Mouse (Mus musculus) liver, embryonic 14 days (tissue): ENCODE measurements around the gene Atp8b3. TPM values are rescaled to one million over a fixed set of nuclear protein-coding genes. Genes with fewer than 3 reads are reported as not detected.

Source experiments
- polyA plus RNA-seq: library from polyadenylated mRNA; depleted of rRNA; stranded (reverse); fragments of >200 nt; gene quantifications from 2 replicates; pipeline ENCODE4 v1.2.3, GENCODE M21; 2012; rRNA removed

The Atp8b3 gene
- polyA plus RNA-seq = 0.01 and 0.02 TPM in 2 replicates

GRCm38 (mm10) chr10:80538710-80539394 is at the start of gene Atp8b3:
Gene Atp8b3 (minus strand): TSS chr10:80539124.

DNA sequence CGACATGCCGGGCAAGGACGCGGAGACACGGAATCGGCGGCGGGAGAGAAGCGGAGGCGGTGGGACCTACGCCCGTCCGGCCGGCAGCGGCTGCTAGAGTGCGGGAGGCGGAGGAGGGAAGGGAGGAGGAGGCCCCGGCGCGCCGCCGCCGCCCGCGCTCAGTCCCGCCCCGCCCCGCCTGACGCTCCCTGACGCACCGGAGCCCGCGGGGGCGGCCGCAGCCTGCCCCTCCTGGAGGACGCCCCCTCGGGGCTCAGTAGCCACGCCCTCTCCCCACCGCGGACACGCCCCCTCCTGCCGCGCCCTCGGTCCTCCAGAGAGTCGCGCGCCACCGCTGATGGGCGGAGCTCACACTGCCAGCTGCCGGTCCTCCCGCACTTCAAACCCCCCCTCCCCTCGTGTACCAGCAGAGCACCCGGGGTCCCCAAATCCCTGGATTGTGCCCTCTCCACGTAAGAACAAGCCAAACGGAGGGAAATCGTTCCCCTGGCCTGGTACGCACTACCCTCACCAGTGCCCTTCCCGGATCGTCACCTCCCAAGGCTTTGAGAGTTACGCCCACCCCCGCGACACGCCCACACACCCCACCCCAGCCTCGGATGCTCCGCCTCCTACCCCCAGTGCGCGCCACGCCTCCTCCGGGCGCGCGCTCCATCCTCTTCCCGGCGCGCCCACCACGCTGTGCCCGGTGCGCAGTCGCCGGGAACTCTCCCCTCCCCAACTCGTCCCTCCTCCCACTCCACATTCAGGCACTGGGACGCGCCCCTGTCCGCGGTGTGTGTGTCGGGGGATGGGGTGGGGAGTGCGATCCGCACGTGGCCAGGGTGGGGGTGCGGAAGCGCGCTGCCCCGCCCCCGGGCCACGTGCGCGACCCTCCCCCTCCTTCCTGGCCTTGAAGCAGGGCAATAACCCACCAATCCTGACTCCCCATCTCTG is 38.5 kb upstream of the Atp8b3 start, which contains the start of gene Klf16:
Klf16 (minus strand) TSS at position 127 of the 936 bp plus-strand sequence.

DNA sequence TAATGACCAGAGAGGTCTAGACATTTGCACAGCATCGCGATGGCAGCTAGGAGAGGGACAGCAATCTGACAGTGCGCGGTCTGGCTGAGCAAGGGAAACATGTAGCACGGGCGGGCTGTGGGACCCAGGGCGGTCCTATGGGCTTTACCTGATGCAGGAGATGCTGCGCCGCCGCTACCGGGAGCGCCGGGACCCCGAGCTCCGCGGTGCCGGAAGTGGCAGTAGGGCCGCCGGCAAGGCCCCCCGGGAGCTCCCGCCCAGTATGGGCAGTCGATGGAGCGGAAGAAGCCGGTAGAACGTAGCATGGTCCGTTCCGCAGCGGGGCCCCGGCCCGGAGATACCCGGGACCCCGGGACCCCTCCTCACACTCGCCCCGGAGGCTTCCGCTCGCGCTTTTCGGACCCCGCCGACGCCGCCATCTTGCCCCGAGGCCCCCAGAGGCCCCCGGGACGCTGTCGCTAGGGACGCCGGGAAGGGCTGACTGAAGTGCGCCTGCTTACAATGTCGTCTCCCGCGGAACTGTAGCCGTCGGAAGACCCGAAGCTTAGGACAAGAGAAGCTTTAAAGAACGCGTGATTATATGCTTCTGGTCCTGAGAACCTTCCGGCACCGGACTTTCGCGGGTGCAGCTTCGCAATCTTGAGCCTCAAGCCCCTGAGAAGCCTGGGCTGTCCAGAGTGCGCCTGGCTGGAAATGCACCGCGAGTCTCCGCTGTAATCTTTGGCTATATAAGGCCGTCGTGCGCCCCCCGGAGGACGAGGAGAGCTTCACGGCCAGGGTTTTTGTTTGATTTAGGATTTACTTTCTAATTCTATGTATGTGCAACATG is 22.4 kb upstream of the Atp8b3 start, which contains the start of gene Rexo1:
Rexo1 (minus strand) TSS at position 445 of the 829 bp plus-strand sequence.

DNA sequence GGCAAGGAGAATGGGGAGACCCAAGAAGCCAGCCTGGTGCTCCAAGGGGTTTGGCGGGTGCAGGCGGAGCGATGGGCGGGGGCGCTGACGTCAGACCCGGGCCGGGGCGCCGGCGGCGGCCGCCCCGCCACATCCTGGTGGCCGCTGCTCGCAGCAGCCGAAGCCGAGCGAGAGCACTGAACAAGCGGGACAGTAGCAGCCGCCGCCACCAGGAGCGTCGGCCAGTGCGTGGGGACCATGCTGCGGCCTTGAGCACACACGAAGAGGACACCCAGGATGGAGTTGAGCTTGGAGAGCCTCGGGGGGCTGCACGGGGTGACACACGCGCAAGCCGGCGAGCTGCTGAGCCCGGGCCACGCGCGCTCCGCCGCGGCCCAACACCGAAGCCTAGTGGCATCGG is 44.2 kb downstream of the Atp8b3 start, which contains the start of gene Onecut3:
Onecut3 (plus strand) TSS at position 104 of the 400 bp plus-strand sequence.

Other genes with a start within 250 kb of the Atp8b3 start
- 2,101 and 2,143 TPM in 2 replicates for gene Rps15, start 246.7 kb downstream of the Atp8b3 start, polyA plus RNA-seq
- gene Apc2, start 243.1 kb downstream of the Atp8b3 start, polyA plus RNA-seq = 0.02 and 0.09 TPM in 2 replicates
- 22.5 and 25.2 TPM in 2 replicates for gene 2310011J03Rik, start 218.6 kb downstream of the Atp8b3 start, polyA plus RNA-seq
- 5.6 and 6.8 TPM in 2 replicates for gene Pcsk4, start 209.6 kb downstream of the Atp8b3 start, polyA plus RNA-seq
- 18.7 and 23.4 TPM in 2 replicates for gene Reep6, start 209.2 kb downstream of the Atp8b3 start, polyA plus RNA-seq
- gene Adamtsl5, start 190.7 kb downstream of the Atp8b3 start, polyA plus RNA-seq = 1.6 and 1.7 TPM in 2 replicates
- 0.13 and 0.15 TPM in 2 replicates for gene Plk5, start 182.7 kb downstream of the Atp8b3 start, polyA plus RNA-seq
- gene Mex3d, start 151.5 kb downstream of the Atp8b3 start, polyA plus RNA-seq = 3.0 and 3.5 TPM in 2 replicates
- gene Mbd3, start 139.6 kb downstream of the Atp8b3 start, polyA plus RNA-seq = 77.4 and 79.2 TPM in 2 replicates
- gene Uqcr11, start 132.3 kb downstream of the Atp8b3 start, polyA plus RNA-seq = 546 and 582 TPM in 2 replicates
- 48.7 and 53.7 TPM in 2 replicates for gene Tcf3, start 105.5 kb downstream of the Atp8b3 start, polyA plus RNA-seq
- 0.02 TPM in 2 replicates for gene Onecut3, start 44.3 kb downstream of the Atp8b3 start, polyA plus RNA-seq
- gene Rexo1, start 22.4 kb upstream of the Atp8b3 start, polyA plus RNA-seq = 16.8 and 19.0 TPM in 2 replicates
- 12.0 and 13.6 TPM in 2 replicates for gene Klf16, start 38.2 kb upstream of the Atp8b3 start, polyA plus RNA-seq
- 34.0 and 39.9 TPM in 2 replicates for gene Abhd17a, start 51.2 kb upstream of the Atp8b3 start, polyA plus RNA-seq
- 16.7 and 22.6 TPM in 2 replicates for gene Scamp4, start 63.7 kb upstream of the Atp8b3 start, polyA plus RNA-seq
- 4.5 and 5.6 TPM in 2 replicates for gene Adat3, start 63.8 kb upstream of the Atp8b3 start, polyA plus RNA-seq
- gene Gm49322, start 66.9 kb upstream of the Atp8b3 start, polyA plus RNA-seq = 1.0 and 1.4 TPM in 2 replicates
- gene Csnk1g2, start 83.7 kb upstream of the Atp8b3 start, polyA plus RNA-seq = 45.6 and 48.1 TPM in 2 replicates
- gene Btbd2, start 117.9 kb upstream of the Atp8b3 start, polyA plus RNA-seq = 7.5 and 8.3 TPM in 2 replicates
- gene Mknk2, start 139.0 kb upstream of the Atp8b3 start, polyA plus RNA-seq = 49.3 and 57.7 TPM in 2 replicates
- gene Mob3a, start 162.9 kb upstream of the Atp8b3 start, polyA plus RNA-seq = 11.6 and 12.9 TPM in 2 replicates
- gene Izumo4, start 163.1 kb upstream of the Atp8b3 start, polyA plus RNA-seq = 8.7 and 9.9 TPM in 2 replicates
- gene Ap3d1, start 203.1 kb upstream of the Atp8b3 start, polyA plus RNA-seq = 22.8 and 25.7 TPM in 2 replicates
- gene Dot1l, start 216.1 kb upstream of the Atp8b3 start, polyA plus RNA-seq = 6.3 and 11.7 TPM in 2 replicates